Mouse (Mus musculus): ENCODE measurements around the gene Crlf2.

The Crlf2 gene

GRCm38 (mm10) chr5:109558404-109559160 lies at the start of gene Crlf2:
Gene Crlf2 (minus strand): TSS chr5:109558993.
- DNase-seq (ENCODE audit: low read depth, low spot score) = peak; percentile 99

GRCm38 (mm10) chr5:109602585-109602984 lies 43.8 kb upstream of the Crlf2 start:
- DNase-seq (ENCODE audit: low read depth, low spot score) = peak; percentile 71

GRCm38 (mm10) chr5:109601080-109601479 lies 42.3 kb upstream of the Crlf2 start:
- DNase-seq (ENCODE audit: low read depth, low spot score) = peak; percentile 31

- DNase-seq (ENCODE audit: low read depth, low spot score) = peak; percentile 8
Observed at GRCm38 (mm10) chr5:109598876-109599275, 40.1 kb upstream of the Crlf2 start.

GRCm38 (mm10) chr5:109596647-109597046 lies 37.9 kb upstream of the Crlf2 start:
- DNase-seq (ENCODE audit: low read depth, low spot score) = peak; percentile 4

- no peak for DNase-seq (ENCODE audit: low read depth, low spot score)
Observed at GRCm38 (mm10) chr5:109562829-109563228, 4.0 kb upstream of the Crlf2 start.

- peak; percentile 46 for DNase-seq (ENCODE audit: low read depth, low spot score)
Observed at GRCm38 (mm10) chr5:109559191-109559590, 398 bp upstream of the Crlf2 start.

- DNase-seq (ENCODE audit: low read depth, low spot score) = no peak
Observed at GRCm38 (mm10) chr5:109558123-109558403, 730 bp downstream of the Crlf2 start.

- DNase-seq (ENCODE audit: low read depth, low spot score) = peak; percentile 100
Observed at GRCm38 (mm10) chr5:109557321-109558122, 1.3 kb downstream of the Crlf2 start.

- DNase-seq (ENCODE audit: low read depth, low spot score) = peak; percentile 99
Observed at GRCm38 (mm10) chr5:109556591-109557320, 2.0 kb downstream of the Crlf2 start.

GRCm38 (mm10) chr5:109555676-109556571 lies 2.9 kb downstream of the Crlf2 start:
- no peak for DNase-seq (ENCODE audit: low read depth, low spot score)

- DNase-seq (ENCODE audit: low read depth, low spot score) = no peak
Observed at GRCm38 (mm10) chr5:109555236-109555675, 3.5 kb downstream of the Crlf2 start.

- DNase-seq (ENCODE audit: low read depth, low spot score) = no peak
Observed at GRCm38 (mm10) chr5:109554091-109555050, 4.4 kb downstream of the Crlf2 start.

GRCm38 (mm10) chr5:109553160-109553930 lies 5.4 kb downstream of the Crlf2 start:
- DNase-seq (ENCODE audit: low read depth, low spot score) = no peak

GRCm38 (mm10) chr5:109552541-109552940 lies 6.3 kb downstream of the Crlf2 start:
- DNase-seq (ENCODE audit: low read depth, low spot score) = no peak

GRCm38 (mm10) chr5:109552116-109552515 lies 6.7 kb downstream of the Crlf2 start:
- DNase-seq (ENCODE audit: low read depth, low spot score) = no peak

GRCm38 (mm10) chr5:109551041-109551765 lies 7.6 kb downstream of the Crlf2 start:
- no peak for DNase-seq (ENCODE audit: low read depth, low spot score)

- no peak for DNase-seq (ENCODE audit: low read depth, low spot score)
Observed at GRCm38 (mm10) chr5:109550225-109550935, 8.4 kb downstream of the Crlf2 start.

Measured in brain, adult 2 months (tissue).